Mouse (Mus musculus): ENCODE measurements around the gene Cbx5.

Gene Cbx5

GRCm38 (mm10) chr15:103214971-103215907 is 24.4 kb downstream of the Cbx5 start:
- DNase-seq (ENCODE audit: low spot score), result peak; percentile 97

- DNase-seq (ENCODE audit: low spot score), result no peak
These were observed 25.5 kb downstream of the Cbx5 start for GRCm38 (mm10) chr15:103214149-103214548.

GRCm38 (mm10) chr15:103205156-103205555 is 34.5 kb downstream of the Cbx5 start:
- no peak for DNase-seq (ENCODE audit: low spot score)

GRCm38 (mm10) chr15:103202088-103202793 is 37.4 kb downstream of the Cbx5 start:
- no peak for DNase-seq (ENCODE audit: low spot score)

- DNase-seq (ENCODE audit: low spot score), result no peak
These were observed 41.8 kb downstream of the Cbx5 start for GRCm38 (mm10) chr15:103197785-103198184.

GRCm38 (mm10) chr15:103196835-103197234 is 42.8 kb downstream of the Cbx5 start:
- DNase-seq (ENCODE audit: low spot score), result no peak

GRCm38 (mm10) chr15:103193606-103194005 is 46.0 kb downstream of the Cbx5 start:
- DNase-seq (ENCODE audit: low spot score), result no peak

GRCm38 (mm10) chr15:103190531-103191462 is 48.8 kb downstream of the Cbx5 start:
- DNase-seq (ENCODE audit: low spot score), result peak; percentile 67

GRCm38 (mm10) chr15:103190083-103190482 is 49.5 kb downstream of the Cbx5 start:
- DNase-seq (ENCODE audit: low spot score), result no peak

GRCm38 (mm10) chr15:103187803-103188202 is 51.8 kb downstream of the Cbx5 start:
- DNase-seq (ENCODE audit: low spot score), result no peak

- DNase-seq (ENCODE audit: low spot score), result peak; percentile 73
These were observed 54.0 kb downstream of the Cbx5 start for GRCm38 (mm10) chr15:103185462-103186198.

GRCm38 (mm10) chr15:103183651-103184610 is 55.7 kb downstream of the Cbx5 start:
- peak; percentile 64 for DNase-seq (ENCODE audit: low spot score)

GRCm38 (mm10) chr15:103183135-103183534 is 56.5 kb downstream of the Cbx5 start:
- DNase-seq (ENCODE audit: low spot score), result peak; percentile 90

GRCm38 (mm10) chr15:103182166-103182790 is 57.3 kb downstream of the Cbx5 start:
- DNase-seq (ENCODE audit: low spot score), result peak; percentile 89

GRCm38 (mm10) chr15:103180406-103180805 is 59.2 kb downstream of the Cbx5 start:
- DNase-seq (ENCODE audit: low spot score), result no peak

GRCm38 (mm10) chr15:103178767-103179166 is 60.8 kb downstream of the Cbx5 start:
- DNase-seq (ENCODE audit: low spot score), result no peak

GRCm38 (mm10) chr15:103178137-103178536 is 61.5 kb downstream of the Cbx5 start:
- DNase-seq (ENCODE audit: low spot score), result peak; percentile 83

GRCm38 (mm10) chr15:103177611-103178041 is 62.0 kb downstream of the Cbx5 start:
- peak; percentile 66 for DNase-seq (ENCODE audit: low spot score)

- DNase-seq (ENCODE audit: low spot score), result peak; percentile 93
These were observed 62.7 kb downstream of the Cbx5 start for GRCm38 (mm10) chr15:103176874-103177421.
